Mouse (Mus musculus) myocyte (in vitro differentiated cells): Measurements from ENCODE around the gene Pdia6. TPM values are rescaled to one million over a fixed set of nuclear protein-coding genes. Genes with fewer than 3 reads are reported as not detected.

Experiments
- H3K27me3 ChIP-seq: one replicate; pipeline ENCODE4 v1.6.1; 2011; ENCODE audit not compliant: control insufficient read depth, insufficient read depth, insufficient read length
- H3K36me3 ChIP-seq: one replicate; pipeline ENCODE4 v1.6.1; 2011; ENCODE audit not compliant: control insufficient read depth, insufficient read depth
- H3K4me2 ChIP-seq: one replicate; pipeline ENCODE4 v1.6.1; 2011; ENCODE audit warnings: low read depth, control low read depth
- H3K4me3 ChIP-seq: one replicate; pipeline ENCODE4 v1.5.1; 2011; ENCODE audit warnings: mild to moderate bottlenecking, control low read depth, moderate library complexity
- H3K79me2 ChIP-seq: one replicate; pipeline ENCODE4 v1.6.1; 2011; ENCODE audit not compliant: control insufficient read depth, insufficient read depth
- H3ac ChIP-seq: one replicate; pipeline ENCODE4 v1.6.1; 2011; ENCODE audit not compliant: control insufficient read depth, insufficient read length
- CEBPB ChIP-seq: IDR thresholded peaks from 2 replicates; pipeline ENCODE4 v1.6.1; 2011; ENCODE audit warnings: mild to moderate bottlenecking, moderate library complexity; ENCODE audit not compliant: poor library complexity, insufficient read depth, severe bottlenecking
- E2F4 ChIP-seq: IDR thresholded peaks from one replicate; pipeline ENCODE4 v1.6.1; 2011; ENCODE audit warnings: mild to moderate bottlenecking, control low read depth, moderate library complexity; ENCODE audit not compliant: insufficient read depth
- MAX ChIP-seq: IDR thresholded peaks from one replicate; pipeline ENCODE4 v1.6.1; 2011; ENCODE audit warnings: low read depth, mild to moderate bottlenecking, control low read depth
- MYOD1 ChIP-seq, 3 experiments: IDR thresholded peaks; one replicate each; pipeline ENCODE4 v1.6.1; 2011; ENCODE audit warnings: control low read depth in 2 of 3, low read depth in 2 of 3, mild to moderate bottlenecking in 2 of 3, moderate library complexity in 1 of 3; ENCODE audit not compliant: insufficient read length in 2 of 3, control insufficient read depth in 1 of 3
- MYOG ChIP-seq, 3 experiments: IDR thresholded peaks; one replicate each; pipeline ENCODE4 v1.6.1; 2011; ENCODE audit warnings: control low read depth in 2 of 3, low read depth in 2 of 3, mild to moderate bottlenecking in 2 of 3; ENCODE audit not compliant: insufficient read length in 2 of 3, control insufficient read depth in 1 of 3, insufficient read depth in 1 of 3
- POLR2A ChIP-seq: IDR thresholded peaks from one replicate; pipeline ENCODE4 v1.6.1; 2011; ENCODE audit warnings: low read depth, mild to moderate bottlenecking, control low read depth, moderate library complexity; ENCODE audit not compliant: insufficient read length
- POLR2AphosphoS2 ChIP-seq: IDR thresholded peaks from one replicate; pipeline ENCODE4 v1.6.1; 2011; ENCODE audit warnings: low read depth, control low read depth; ENCODE audit not compliant: insufficient read length
- REST ChIP-seq: IDR thresholded peaks from one replicate; pipeline ENCODE4 v1.6.1; 2011; ENCODE audit warnings: mild to moderate bottlenecking, control low read depth, moderate library complexity; ENCODE audit not compliant: insufficient read depth, insufficient read length
- SRF ChIP-seq: IDR thresholded peaks from one replicate; pipeline ENCODE4 v1.6.1; 2011; ENCODE audit warnings: low read depth; ENCODE audit not compliant: control insufficient read depth, insufficient read length
- TCF12 ChIP-seq: IDR thresholded peaks from one replicate; pipeline ENCODE4 v1.6.1; 2011; ENCODE audit warnings: mild to moderate bottlenecking, control low read depth; ENCODE audit not compliant: poor library complexity, insufficient read depth, severe bottlenecking
- TCF3 ChIP-seq: IDR thresholded peaks from one replicate; pipeline ENCODE4 v1.6.1; 2011; ENCODE audit warnings: low read depth, control low read depth; ENCODE audit not compliant: insufficient read length
- USF1 ChIP-seq: IDR thresholded peaks from one replicate; pipeline ENCODE4 v1.6.1; 2011; ENCODE audit warnings: low read depth, mild to moderate bottlenecking, control low read depth, moderate library complexity
- polyA plus RNA-seq: library from polyadenylated mRNA; unstranded; fragments of >200 nt; fragmentation: generic; extraction: Trizol; gene quantifications from one replicate; pipeline ENCODE4 v1.2.1, GENCODE M21; 2012; ENCODE audit warnings: missing spikeins

The Pdia6 gene
- polyA plus RNA-seq, 1 experiment = 135 TPM

- Histone ChIP-seq H3K27me3 (no peaks in the 10 kb centered on the region), H3ac (no peak overlapping the region), H3K36me3 (no peaks in the 10 kb centered on the region), H3K79me2 (no peaks in the 10 kb centered on the region), H3K4me2 (no peak overlapping the region), H3K4me3 (no peak overlapping the region)
- TF ChIP-seq POLR2A = no peak
Measured at GRCm38 (mm10) chr12:17308246-17308645, 41.9 kb downstream of the Pdia6 start.

- no peak for TF ChIP-seq POLR2AphosphoS2
- no peak for TF ChIP-seq POLR2A
- no peak for TF ChIP-seq E2F4
- no peak for TF ChIP-seq REST
- no peak for TF ChIP-seq USF1
- TF ChIP-seq TCF3 = no peak
- no peak for TF ChIP-seq CEBPB
- no peak for TF ChIP-seq MYOG (IDR thresholded peaks at IDR 0.05; ENCODE audit: control insufficient read depth in 1 of 3, insufficient read depth in 1 of 3, insufficient read length in 2 of 3, low read depth in 2 of 3)
- no peak for TF ChIP-seq MYOD1 (IDR thresholded peaks at IDR 0.05; ENCODE audit: control insufficient read depth in 1 of 3, insufficient read length in 2 of 3, low read depth in 2 of 3)
- no peak for TF ChIP-seq SRF
- no peak for TF ChIP-seq MAX
- TF ChIP-seq TCF12 = no peak
- H3K27me3 ChIP-seq = no peaks in the 10 kb centered on the region
Measured at GRCm38 (mm10) chr12:17310852-17311839, 44.8 kb downstream of the Pdia6 start.

GRCm38 (mm10) chr12:17316096-17316495, 49.8 kb downstream of the Pdia6 start:
- H3ac ChIP-seq = no peak overlapping the region
- no peak for TF ChIP-seq TCF12
- TF ChIP-seq E2F4 = no peak
- TF ChIP-seq MYOD1 (IDR thresholded peaks at IDR 0.05; ENCODE audit: control insufficient read depth in 1 of 3, insufficient read length in 2 of 3, low read depth in 2 of 3) = no peak
- no peak for TF ChIP-seq CEBPB
- TF ChIP-seq POLR2A = no peak
- TF ChIP-seq POLR2AphosphoS2 = no peak
- TF ChIP-seq MAX = no peak
- TF ChIP-seq TCF3 = no peak
- TF ChIP-seq MYOG (IDR thresholded peaks at IDR 0.05; ENCODE audit: control insufficient read depth in 1 of 3, insufficient read depth in 1 of 3, insufficient read length in 2 of 3, low read depth in 2 of 3) = no peak
- TF ChIP-seq USF1 = no peak
- TF ChIP-seq SRF = no peak
- TF ChIP-seq REST = no peak
- no peak overlapping the region for H3K4me2 ChIP-seq
- H3K4me3 ChIP-seq = no peak overlapping the region
- no peaks in the 10 kb centered on the region for H3K36me3 ChIP-seq
- no peaks in the 10 kb centered on the region for H3K27me3 ChIP-seq
- H3K79me2 ChIP-seq = no peaks in the 10 kb centered on the region

More at GRCm38 (mm10) chr12:17310852-17311839, 44.8 kb downstream of the Pdia6 start:
- Histone ChIP-seq H3K4me2 (no peak overlapping the region), H3K4me3 (no peak overlapping the region), H3K79me2 (no peaks in the 10 kb centered on the region), H3K36me3 (no peaks in the 10 kb centered on the region), H3ac (no peak overlapping the region)

GRCm38 (mm10) chr12:17317970-17318369, 51.6 kb downstream of the Pdia6 start:
- Histone ChIP-seq H3K27me3 (peaks cover 4% of the 10 kb centered on the region), H3K79me2 (no peaks in the 10 kb centered on the region), H3ac (no peak overlapping the region)

GRCm38 (mm10) chr12:17318453-17318852, 52.1 kb downstream of the Pdia6 start:
- H3K36me3 ChIP-seq = no peaks in the 10 kb centered on the region
- no peak overlapping the region for H3K4me2 ChIP-seq
- TF ChIP-seq MYOG (IDR thresholded peaks at IDR 0.05; ENCODE audit: control insufficient read depth in 1 of 3, insufficient read depth in 1 of 3, insufficient read length in 2 of 3, low read depth in 2 of 3) = no peak
- no peak for TF ChIP-seq POLR2A
- no peak for TF ChIP-seq REST
- no peak for TF ChIP-seq USF1
- no peak for TF ChIP-seq TCF12
- no peak for TF ChIP-seq MAX
- no peak for TF ChIP-seq POLR2AphosphoS2
- TF ChIP-seq SRF = no peak
- no peak for TF ChIP-seq CEBPB
- TF ChIP-seq E2F4 = no peak
- no peak for TF ChIP-seq TCF3
- TF ChIP-seq MYOD1 (IDR thresholded peaks at IDR 0.05; ENCODE audit: control insufficient read depth in 1 of 3, insufficient read length in 2 of 3, low read depth in 2 of 3) = no peak
- H3K79me2 ChIP-seq = no peaks in the 10 kb centered on the region
- no peak overlapping the region for H3K4me3 ChIP-seq
- no peak overlapping the region for H3ac ChIP-seq
- H3K27me3 ChIP-seq = peaks cover 9% of the 10 kb centered on the region

More at GRCm38 (mm10) chr12:17317970-17318369, 51.6 kb downstream of the Pdia6 start:
- no peak overlapping the region for H3K4me3 ChIP-seq
- no peak for TF ChIP-seq TCF3
- peak in 1 of 3 experiments; percentile 71 for TF ChIP-seq MYOG (IDR thresholded peaks at IDR 0.05; ENCODE audit: control insufficient read depth in 1 of 3, insufficient read depth in 1 of 3, insufficient read length in 2 of 3, low read depth in 2 of 3)
- no peak for TF ChIP-seq MAX
- peak in 1 of 3 experiments; percentile 48 for TF ChIP-seq MYOD1 (IDR thresholded peaks at IDR 0.05; ENCODE audit: control insufficient read depth in 1 of 3, insufficient read length in 2 of 3, low read depth in 2 of 3)
- no peak for TF ChIP-seq SRF
- H3K36me3 ChIP-seq = no peaks in the 10 kb centered on the region
- peak overlapping the region; percentile 8 for H3K4me2 ChIP-seq
